Mouse (Mus musculus) CH12.LX (cell line): Measurements from ENCODE around the gene Ppp6r1. TPM values are rescaled to one million over a fixed set of nuclear protein-coding genes. Genes with fewer than 3 reads are reported as not detected.

Experiments
- DNase-seq: peaks from one replicate; pipeline ENCODE4 v3.0.0-alpha.2; 2013; ENCODE audit errors: extremely low read depth
- H3K27ac ChIP-seq: 2 replicates; pipeline ENCODE4 v1.5.1; 2012; ENCODE audit warnings: low read depth, mild to moderate bottlenecking, control low read depth, moderate library complexity; ENCODE audit not compliant: insufficient read depth
- H3K27me3 ChIP-seq: replicated peaks from 2 replicates; pipeline ENCODE3; 2012; ENCODE audit warnings: inconsistent platforms
- H3K36me3 ChIP-seq, 2 experiments: replicated peaks in 1 of 2; 2 replicates each; pipeline versions ENCODE3 to v1.6.1; 2012; ENCODE audit warnings: inconsistent platforms in 1 of 2, low read length in 1 of 2, mild to moderate bottlenecking in 1 of 2, mixed read lengths in 1 of 2, moderate library complexity in 1 of 2; ENCODE audit not compliant: control insufficient read depth in 1 of 2, insufficient read depth in 1 of 2
- H3K4me1 ChIP-seq, 2 experiments: 2 replicates each; pipeline ENCODE4 v1.6.1; 2012; ENCODE audit warnings: inconsistent platforms in 1 of 2, moderate library complexity in 1 of 2; ENCODE audit not compliant: insufficient read depth in 2 of 2, control insufficient read depth in 1 of 2
- H3K4me2 ChIP-seq: 2 replicates; pipeline ENCODE4 v1.6.1; 2012; ENCODE audit warnings: low read depth, mild to moderate bottlenecking, control low read depth; ENCODE audit not compliant: poor library complexity, insufficient read depth, severe bottlenecking
- H3K4me3 ChIP-seq, 3 experiments: fragments of 150-350 bp in 1 of 3; sonication (generic) in 1 of 3; replicated peaks in 1 of 3; 2 replicates each; pipeline versions ENCODE3 to v1.5.1; 2011 to 2012; ENCODE audit warnings: low read depth in 2 of 3, low read length in 2 of 3, mild to moderate bottlenecking in 2 of 3, moderate library complexity in 2 of 3, control low read depth in 1 of 3, improper control_type of control experiment in 1 of 3, inconsistent platforms in 1 of 3, mixed read lengths in 1 of 3; ENCODE audit not compliant: poor library complexity in 1 of 3
- H3K79me2 ChIP-seq: replicated peaks from 2 replicates; pipeline ENCODE4 v1.6.1; 2012; ENCODE audit warnings: mild to moderate bottlenecking, moderate library complexity; ENCODE audit not compliant: control insufficient read depth, poor library complexity, insufficient read depth, severe bottlenecking; ENCODE audit errors: extremely low read depth
- H3K9ac ChIP-seq: 2 replicates; pipeline ENCODE4 v1.6.1; 2012; ENCODE audit warnings: low read depth, mild to moderate bottlenecking, control low read depth, moderate library complexity; ENCODE audit not compliant: insufficient read depth
- H3K9me3 ChIP-seq: replicated peaks from 2 replicates; pipeline ENCODE3; 2012; ENCODE audit warnings: low read length, inconsistent platforms, mixed read lengths
- EP300 ChIP-seq: IDR thresholded peaks from 2 replicates; pipeline ENCODE4 v1.6.1; 2011; ENCODE audit warnings: low read length, improper control_type of control experiment
- ETS1 ChIP-seq: conservative IDR thresholded peaks from 2 replicates; pipeline ENCODE4 v1.6.1; 2012; ENCODE audit warnings: low read depth, mild to moderate bottlenecking, inconsistent platforms, low read length, improper control_type of control experiment, moderate library complexity
- GABPA ChIP-seq: IDR thresholded peaks from 2 replicates; pipeline ENCODE4 v1.6.1; 2012; ENCODE audit warnings: low read depth, low read length, improper control_type of control experiment, inconsistent platforms; ENCODE audit not compliant: insufficient replicate concordance
- HCFC1 ChIP-seq: IDR thresholded peaks from 2 replicates; pipeline ENCODE4 v1.6.1; 2012; ENCODE audit warnings: low read depth, mild to moderate bottlenecking, inconsistent platforms, low read length, improper control_type of control experiment
- JUND ChIP-seq: conservative IDR thresholded peaks from 2 replicates; pipeline ENCODE4 v1.6.1; 2011; ENCODE audit warnings: low read depth, low read length, improper control_type of control experiment
- KAT2A ChIP-seq: IDR thresholded peaks from 2 replicates; pipeline ENCODE4 v1.6.1; 2012; ENCODE audit warnings: low read length, improper control_type of control experiment, inconsistent platforms; ENCODE audit not compliant: insufficient replicate concordance
- MAZ ChIP-seq: IDR thresholded peaks from 2 replicates; pipeline ENCODE4 v1.6.1; 2012; ENCODE audit warnings: low read depth, mild to moderate bottlenecking, inconsistent platforms, low read length, improper control_type of control experiment, moderate library complexity
- MEF2A ChIP-seq: IDR thresholded peaks from 2 replicates; pipeline ENCODE4 v1.6.1; 2014; ENCODE audit warnings: low read depth, mild to moderate bottlenecking, inconsistent platforms, low read length, improper control_type of control experiment, borderline replicate concordance
- MXI1 ChIP-seq: IDR thresholded peaks from 2 replicates; pipeline ENCODE4 v1.6.1; 2011; ENCODE audit warnings: mild to moderate bottlenecking, low read depth, low read length, improper control_type of control experiment
- MYC ChIP-seq: IDR thresholded peaks from 2 replicates; pipeline ENCODE4 v1.6.1; 2011; ENCODE audit warnings: low read depth, mild to moderate bottlenecking, improper control_type of control experiment, low read length
- POLR2A ChIP-seq: IDR thresholded peaks from 2 replicates; pipeline ENCODE4 v1.6.1; 2011; ENCODE audit warnings: low read depth, mild to moderate bottlenecking, improper control_type of control experiment, low read length
- SIN3A ChIP-seq: IDR thresholded peaks from 2 replicates; pipeline ENCODE4 v1.6.1; 2012; ENCODE audit warnings: low read length, improper control_type of control experiment, inconsistent platforms
- TCF12 ChIP-seq: IDR thresholded peaks from 2 replicates; pipeline ENCODE4 v1.6.1; 2014; ENCODE audit warnings: low read depth, mild to moderate bottlenecking, inconsistent platforms, low read length, improper control_type of control experiment
- UBTF ChIP-seq: IDR thresholded peaks from 2 replicates; pipeline ENCODE4 v1.6.1; 2012; ENCODE audit warnings: low read depth, mild to moderate bottlenecking, inconsistent platforms, low read length, improper control_type of control experiment, moderate library complexity
- USF1 ChIP-seq: IDR thresholded peaks from 2 replicates; pipeline ENCODE4 v1.6.1; 2014; ENCODE audit warnings: low read depth, mild to moderate bottlenecking, inconsistent platforms, low read length, improper control_type of control experiment
- ZC3H11A ChIP-seq: IDR thresholded peaks from 2 replicates; pipeline ENCODE4 v1.6.1; 2012; ENCODE audit warnings: low read depth, mild to moderate bottlenecking, inconsistent platforms, low read length, improper control_type of control experiment
- ZKSCAN1 ChIP-seq: IDR thresholded peaks from 2 replicates; pipeline ENCODE4 v1.6.1; 2012; ENCODE audit warnings: low read depth, inconsistent platforms, low read length, improper control_type of control experiment, borderline replicate concordance
- dilution Hi-C: fragments of 300-500 bp; cut with MboI; formaldehyde crosslinking; loops from 2 replicates; pipeline ENCODE4 v1.14.3; 2020; ENCODE audit warnings: low sequenced_read_pairs; ENCODE audit not compliant: extremely low pct_unique_long_range_greater_than_20kb, extremely low pct_ligation_motif_present
- in situ Hi-C: fragments of 300-500 bp; cut with MboI; formaldehyde crosslinking; loops from 3 replicates; pipeline ENCODE4 v1.14.3; 2019; ENCODE audit warnings: low sequenced_read_pairs, low pct_ligation_motif_present, low pct_unique_long_range_greater_than_20kb, mixed read lengths
- polyA plus RNA-seq: library from polyadenylated mRNA; unstranded; fragments of >175 nt; gene quantifications from 2 replicates; pipeline ENCODE4 v1.2.1, GENCODE M21; 2012; ENCODE audit warnings: low read depth; ENCODE audit not compliant: insufficient read length
- total RNA-seq, 2 experiments: library from RNA; depleted of rRNA; stranded (reverse); fragments of 300-350 nt in 1 of 2; fragments of >200 nt in 1 of 2; gene quantifications; 2 replicates each; pipeline ENCODE4 v1.2.3; 2012 to 2014

The Ppp6r1 gene
- total and polyA plus RNA-seq, 3 experiments: 59.2 to 118 (median 85.6) TPM

- H3K4me1 ChIP-seq: no peaks in the 10 kb centered on the region
- no peak overlapping the region for H3K9ac ChIP-seq
- DNase-seq: no peak
- H3K27ac ChIP-seq: no peak overlapping the region
- no peaks in the 10 kb centered on the region for H3K79me2 ChIP-seq
- dilution Hi-C loops (no loop called here), in situ Hi-C loops (no loop called here)
- H3K36me3 ChIP-seq: peaks cover 61 to 87% of the 10 kb centered on the region in 2 experiments
- H3K4me2 ChIP-seq: no peak overlapping the region
- no peak for TF ChIP-seq USF1
- no peak for TF ChIP-seq ETS1
- TF ChIP-seq KAT2A: no peak
- TF ChIP-seq UBTF: no peak
- no peak for TF ChIP-seq JUND
- no peak for TF ChIP-seq MYC
- no peak for TF ChIP-seq SIN3A
- TF ChIP-seq MEF2A: no peak
- TF ChIP-seq HCFC1: no peak
- TF ChIP-seq MXI1: no peak
- no peak overlapping the region for H3K4me3 ChIP-seq
- no peaks in the 10 kb centered on the region for H3K27me3 ChIP-seq
- no peaks in the 10 kb centered on the region for H3K9me3 ChIP-seq
Measured at GRCm38 (mm10) chr7:4671956-4672355, 13.1 kb upstream of the Ppp6r1 start.

GRCm38 (mm10) chr7:4670655-4671255, 11.9 kb upstream of the Ppp6r1 start:
- no peak overlapping the region for H3K9ac ChIP-seq
- no peak overlapping the region for H3K4me2 ChIP-seq
- no peaks in the 10 kb centered on the region for H3K27me3 ChIP-seq
- DNase-seq: no peak
- no peak overlapping the region for H3K27ac ChIP-seq
- no peaks in the 10 kb centered on the region for H3K4me1 ChIP-seq
- no peak overlapping the region for H3K4me3 ChIP-seq
- dilution Hi-C loops: no loop called here
- in situ Hi-C loops: no loop called here
- peaks cover 67 to 88% of the 10 kb centered on the region in 2 experiments for H3K36me3 ChIP-seq
- no peaks in the 10 kb centered on the region for H3K9me3 ChIP-seq
- no peak for TF ChIP-seq ZKSCAN1
- TF ChIP-seq ZC3H11A: no peak
- TF ChIP-seq GABPA: no peak
- TF ChIP-seq TCF12: no peak
- no peak for TF ChIP-seq POLR2A
- TF ChIP-seq EP300: no peak
- TF ChIP-seq MAZ: no peak
- no peaks in the 10 kb centered on the region for H3K79me2 ChIP-seq
